Mouse (Mus musculus) heart, postnatal 36 days (tissue): Measurements from ENCODE around the gene Stx19. TPM values are rescaled to one million over a fixed set of nuclear protein-coding genes. Genes with fewer than 3 reads are reported as not detected.

ENCODE experiments used
- DNase-seq, 2 experiments: peaks; one replicate each; pipeline ENCODE4 v3.0.0; 2021 to 2022
- intact Hi-C: fragments of 180-260 bp; cut with DNase I; formaldehyde crosslinking; loops from one replicate; pipeline ENCODE4 v1.15.1; 2025
- microRNA-seq, 2 experiments: library from miRNA; unstranded; fragments of <30 nt; microRNA quantifications; one replicate each; pipeline ENCODE4 v1.2.0; 2021; ENCODE audit warnings: borderline number of aligned reads in 2 of 2
- total RNA-seq, 2 experiments: library from RNA; stranded (reverse); gene quantifications; 2 replicates each; pipeline ENCODE4 v1.2.3; 2021

The Stx19 gene
- total RNA-seq, 2 experiments from 2014 or later, result not detected

DNA sequence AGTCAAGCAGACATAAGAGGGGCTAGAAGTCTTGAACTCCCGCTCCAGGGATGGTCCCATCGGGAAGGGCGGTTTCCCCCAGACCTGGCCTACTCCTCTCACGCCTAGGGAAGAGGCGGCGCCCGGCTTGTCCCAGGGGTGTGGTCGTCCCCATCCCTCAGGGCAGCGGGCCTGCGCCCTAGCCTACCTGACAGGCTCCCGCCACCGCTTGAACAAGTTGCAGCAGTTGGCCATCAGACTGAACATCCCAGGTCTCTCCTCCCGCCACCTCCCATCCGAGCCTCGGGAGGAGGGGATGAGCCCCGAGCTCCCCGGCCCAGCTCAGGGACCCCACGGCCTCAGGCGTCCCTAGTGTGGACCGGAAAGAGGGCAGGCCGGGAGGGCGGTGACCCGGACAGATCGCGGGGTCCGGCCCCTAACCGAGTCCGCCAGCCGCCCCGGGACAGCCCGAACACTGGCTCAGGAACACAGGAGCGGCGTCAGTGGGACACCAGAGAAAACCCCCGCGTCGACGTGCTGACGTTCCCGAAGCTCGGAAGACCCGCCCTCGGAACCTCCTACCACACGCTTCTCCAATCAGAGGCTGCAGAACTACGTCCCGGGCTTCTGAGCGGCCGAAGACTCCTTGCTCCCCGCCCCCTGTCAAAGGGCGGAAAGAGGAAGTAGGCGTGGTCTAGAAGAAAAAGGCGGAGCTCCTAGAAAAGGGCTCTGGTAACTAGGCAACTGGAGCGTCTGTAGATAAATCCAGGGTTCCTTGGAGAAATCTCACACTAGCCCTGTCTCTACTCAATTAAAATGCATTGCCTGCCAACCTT is 32.2 kb downstream of the Stx19 start, which contains the start of gene Arl13b:
Arl13b (minus strand) TSS at position 543 of the 815 bp plus-strand sequence.
- intact Hi-C loops, result no loop called here
- DNase-seq, result peak; percentile 90 to 91

DNA sequence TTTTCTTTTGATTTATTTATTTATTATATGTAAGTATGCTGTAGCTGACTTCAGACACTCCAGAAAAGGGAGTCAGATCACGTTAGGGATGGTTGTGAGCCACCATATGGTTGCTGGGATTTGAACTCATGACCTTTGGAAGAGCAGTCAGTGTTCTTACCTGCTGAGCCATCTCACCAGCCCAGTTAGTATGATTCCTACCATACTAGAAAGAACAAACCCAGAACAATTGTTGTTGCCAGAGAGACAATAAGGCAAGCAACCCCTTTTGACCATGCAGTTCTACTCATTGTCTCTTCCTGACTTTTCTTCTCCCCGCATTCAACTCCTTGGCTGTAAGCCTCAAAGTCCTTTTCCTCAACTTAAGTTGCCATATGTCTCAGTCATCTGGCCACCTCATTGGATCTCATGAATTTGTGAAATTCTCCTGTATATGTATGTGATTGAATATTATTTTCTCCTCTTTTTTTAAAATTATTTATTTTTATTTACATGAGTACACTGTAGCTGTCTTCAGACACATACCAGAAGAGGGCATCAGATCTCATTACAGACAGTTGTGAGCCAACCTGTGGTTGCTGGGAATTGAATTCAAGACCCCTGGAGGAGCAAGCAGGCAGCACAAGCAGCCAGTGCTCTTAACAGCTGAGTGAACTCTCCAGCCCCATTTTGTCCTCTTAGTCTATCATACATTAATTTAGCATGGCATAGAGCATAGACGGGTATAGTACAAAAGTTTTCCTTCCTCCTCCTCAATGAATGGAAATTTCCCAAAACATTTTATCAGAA is 38.2 kb downstream of the Stx19 start:
- DNase-seq, result no peak
- intact Hi-C loops, result loop anchor here (10.0 kb wide), 1 partner anchor 2002 kb away; the partner anchor contains the start of genes Cggbp1 and Zfp654

DNA sequence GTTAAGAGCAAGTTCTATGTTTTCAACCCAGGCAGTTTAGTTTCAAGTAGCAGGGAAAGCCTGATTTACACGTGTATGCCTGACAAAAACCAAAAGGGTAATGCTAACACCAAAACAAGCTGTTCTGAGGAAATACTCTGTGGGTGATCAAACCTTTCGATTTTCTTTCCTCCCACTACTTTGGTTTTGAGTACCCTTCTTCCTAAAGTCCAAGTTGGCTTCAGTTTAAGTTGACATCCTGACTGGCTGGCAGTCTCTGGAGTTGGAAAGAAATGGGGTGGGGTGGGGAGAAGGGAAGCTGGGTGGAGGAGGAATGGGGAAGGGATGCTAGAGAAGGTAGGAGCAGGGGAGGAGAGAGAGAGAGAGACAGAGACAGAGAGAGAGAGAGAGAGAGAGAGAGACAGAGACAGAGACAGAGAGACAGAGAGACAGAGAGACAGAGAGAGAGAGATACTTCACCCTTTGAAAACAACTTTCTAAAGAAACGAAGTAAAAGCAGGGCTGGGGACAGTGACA is 39.2 kb downstream of the Stx19 start:
- intact Hi-C loops, result loop anchor here (10.0 kb wide), 1 partner anchor 2001 kb away; the partner anchor contains the start of genes Cggbp1 and Zfp654
- no peak for DNase-seq

DNA sequence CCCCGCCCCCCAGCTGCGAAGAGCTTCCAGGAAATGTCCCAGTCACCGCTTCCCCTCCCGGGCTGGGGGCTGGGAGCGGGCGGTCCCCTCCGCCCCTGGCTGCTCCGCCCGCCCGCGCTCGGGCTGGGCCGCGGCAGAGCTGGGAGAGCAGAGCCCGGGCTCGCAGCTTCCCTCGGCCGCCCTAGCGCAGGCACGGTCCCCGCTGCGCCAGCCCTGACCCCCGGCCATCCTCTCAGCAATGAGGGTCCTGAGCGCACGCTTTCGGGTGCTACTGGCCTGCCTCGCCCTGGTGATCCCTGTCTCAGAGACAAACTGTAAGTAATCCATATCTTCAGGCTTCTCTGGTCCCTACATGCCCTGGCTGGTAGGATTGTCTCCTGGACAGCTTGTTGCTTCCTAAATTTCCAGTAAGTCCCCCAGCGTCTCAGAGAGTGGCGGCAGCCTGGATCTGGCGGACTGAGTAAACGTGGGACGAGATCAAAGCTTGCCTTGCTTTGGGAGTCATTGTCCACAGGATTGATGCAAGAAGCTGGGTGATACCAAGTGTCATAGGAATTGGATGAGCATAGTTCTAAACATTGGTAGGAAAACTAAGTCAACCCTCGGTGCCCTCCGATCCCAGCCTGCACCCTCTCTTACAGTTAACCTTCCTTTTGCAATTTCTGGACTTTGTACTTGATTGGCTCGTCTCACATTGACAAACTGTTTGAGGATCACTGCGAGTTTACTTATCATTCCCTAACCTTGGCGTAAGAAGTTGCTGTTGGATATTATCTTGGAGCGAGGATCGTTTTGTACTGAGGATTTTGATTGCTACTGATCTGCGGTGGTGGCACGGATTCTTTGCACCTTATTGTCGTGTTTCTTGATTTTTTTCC is 40.0 kb downstream of the Stx19 start, which contains the start of gene Pros1:
Pros1 (plus strand) TSS at position 117 of the 878 bp plus-strand sequence.
- intact Hi-C loops, result loop anchor here (10.0 kb wide), 1 partner anchor 2000 kb away; the partner anchor contains the start of genes Cggbp1 and Zfp654
- DNase-seq, result peak; percentile 75 to 81

DNA sequence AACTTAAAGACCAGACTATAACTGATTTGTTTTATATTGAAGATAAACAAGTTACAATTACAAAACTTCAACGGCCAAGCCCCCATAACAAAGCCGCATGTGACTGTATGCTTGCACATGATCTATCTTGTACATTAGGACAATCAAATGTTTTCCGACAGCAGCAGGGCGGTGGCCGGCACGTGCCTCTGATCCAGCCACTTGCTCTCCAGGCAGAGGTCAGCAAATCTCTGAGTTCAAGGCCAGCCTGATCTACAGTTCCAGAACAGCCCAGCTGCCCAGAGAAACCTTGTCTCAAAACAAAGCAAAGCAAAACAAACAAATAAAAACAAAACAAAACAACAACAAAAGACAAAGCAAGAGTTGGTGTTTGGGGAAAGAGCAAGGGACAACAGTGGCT is 40.9 kb downstream of the Stx19 start:
- DNase-seq, result no peak
- intact Hi-C loops, result loop anchor here (10.0 kb wide), 1 partner anchor 1999 kb away; the partner anchor contains the start of genes Cggbp1 and Zfp654

DNA sequence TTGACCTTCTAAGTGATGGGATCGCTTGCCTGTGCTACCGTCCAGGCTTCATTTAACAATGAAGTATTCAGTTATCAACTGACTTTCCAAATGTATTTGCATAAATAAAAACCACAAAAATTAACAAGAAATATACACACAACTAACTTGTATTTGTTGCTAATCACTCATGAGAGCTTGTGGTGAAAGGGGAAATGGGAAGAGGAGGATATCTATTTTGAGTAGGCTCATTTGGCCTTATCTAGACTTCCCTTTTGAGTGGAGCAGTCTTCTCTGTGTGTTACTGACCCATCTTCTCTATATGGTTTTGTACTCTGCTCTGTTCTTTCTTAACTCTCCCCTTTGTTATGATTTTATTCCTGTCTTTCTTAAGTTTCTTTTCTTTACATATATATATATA is 41.8 kb downstream of the Stx19 start:
- intact Hi-C loops, result loop anchor here (10.0 kb wide), 1 partner anchor 1999 kb away; the partner anchor contains the start of genes Cggbp1 and Zfp654
- no peak for DNase-seq

DNA sequence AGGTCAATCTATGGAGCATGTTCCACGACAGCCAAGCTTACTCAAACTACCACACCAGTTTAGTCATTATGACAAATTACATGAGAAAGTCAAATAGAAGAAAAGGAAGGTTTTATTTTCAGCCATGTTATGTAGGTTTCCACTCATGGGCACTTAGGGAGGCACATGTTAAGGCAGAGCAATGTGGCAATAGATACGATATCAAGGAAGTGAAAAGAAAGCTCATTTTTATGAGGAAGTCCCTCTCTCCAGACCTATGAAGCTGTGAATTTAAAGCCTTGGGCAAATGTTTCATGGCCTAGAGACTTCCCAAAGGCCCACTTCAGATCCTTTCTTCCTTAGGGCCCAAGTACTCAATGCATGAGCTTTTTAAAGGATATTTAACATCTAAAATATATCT is 43.0 kb downstream of the Stx19 start:
- no peak for DNase-seq
- intact Hi-C loops, result loop anchor here (10.0 kb wide), 1 partner anchor 1997 kb away; the partner anchor contains the start of genes Cggbp1 and Zfp654

DNA sequence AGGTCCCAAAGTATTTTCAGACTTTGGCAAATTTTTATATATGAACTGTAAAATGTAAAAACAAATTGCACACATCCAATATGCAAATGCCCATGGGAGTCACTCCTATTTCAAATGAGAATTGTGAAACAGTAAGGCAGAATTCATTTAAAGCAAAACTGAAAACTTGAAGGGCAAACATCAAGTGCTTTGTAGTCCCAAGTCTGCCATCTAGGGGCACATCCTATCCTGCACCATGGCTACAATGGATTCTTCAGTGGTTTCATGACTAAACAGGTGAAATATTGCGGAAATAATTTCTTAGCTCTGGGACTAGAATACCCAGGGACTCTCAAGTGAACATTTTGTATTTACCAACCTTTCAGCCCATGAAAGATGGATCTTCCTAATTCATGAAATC is 43.5 kb downstream of the Stx19 start:
- intact Hi-C loops, result loop anchor here (10.0 kb wide), 1 partner anchor 1997 kb away; the partner anchor contains the start of genes Cggbp1 and Zfp654
- no peak for DNase-seq

DNA sequence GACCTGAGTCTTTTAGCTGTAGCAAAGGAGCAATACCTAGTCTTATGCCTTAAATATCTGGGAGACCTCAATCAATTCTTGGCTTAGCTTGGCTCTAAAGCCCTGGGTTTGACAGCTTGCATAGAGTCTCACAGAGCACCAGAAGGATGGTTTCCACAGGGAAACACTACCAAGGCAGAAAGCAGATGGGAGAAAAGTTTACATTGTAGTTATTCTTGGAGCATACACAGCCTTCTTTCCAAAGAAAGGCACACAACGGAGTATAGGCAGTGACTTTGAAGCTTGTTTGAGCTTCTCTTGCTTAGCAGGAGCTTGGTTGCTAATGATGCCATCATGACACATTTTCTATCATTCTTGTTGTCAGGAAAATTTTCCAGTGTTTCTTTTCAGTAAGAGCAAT is 45.7 kb downstream of the Stx19 start:
- intact Hi-C loops, result no loop called here
- DNase-seq, result no peak

DNA sequence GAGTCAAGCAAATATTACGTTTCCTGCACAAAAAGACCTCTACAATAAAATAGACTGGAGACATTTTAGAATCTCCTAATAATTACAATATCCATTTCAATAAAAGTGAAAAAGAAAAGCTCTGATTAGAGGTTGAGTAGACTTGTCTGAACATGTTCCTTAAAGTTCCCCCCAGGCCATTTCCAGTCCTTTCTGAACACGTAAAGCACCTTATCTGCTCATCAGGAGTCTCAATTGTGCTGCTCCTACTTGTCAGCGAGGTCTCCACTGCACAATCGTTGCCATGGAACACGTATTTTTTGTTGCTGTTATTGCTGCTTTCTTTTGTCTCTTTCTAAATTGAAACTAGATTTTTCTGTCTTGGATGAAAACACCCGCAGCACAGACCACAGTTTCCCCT is 47.0 kb downstream of the Stx19 start:
- intact Hi-C loops, result no loop called here
- no peak for DNase-seq

DNA sequence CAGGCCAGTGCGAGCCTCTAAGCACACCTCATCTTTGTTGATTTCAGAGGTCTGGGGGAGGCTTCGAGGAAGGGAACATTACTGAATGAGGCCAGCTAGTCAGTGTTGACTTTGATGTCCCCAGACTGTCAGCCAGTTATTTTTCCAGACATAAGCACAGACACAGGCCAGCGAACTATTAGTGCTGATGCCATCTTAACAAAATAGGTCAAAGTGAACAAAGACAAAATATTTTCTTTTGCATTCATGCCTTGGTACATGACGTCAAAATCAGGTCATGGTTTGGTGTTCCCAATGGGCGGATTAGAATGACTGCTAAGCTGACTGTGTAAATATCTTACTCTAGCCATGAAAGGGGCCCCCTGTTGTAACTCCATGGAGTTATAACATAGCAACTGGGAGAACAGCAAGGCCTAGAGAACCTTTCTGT is 58.2 kb downstream of the Stx19 start:
- intact Hi-C loops, result no loop called here
- no peak for DNase-seq

DNA sequence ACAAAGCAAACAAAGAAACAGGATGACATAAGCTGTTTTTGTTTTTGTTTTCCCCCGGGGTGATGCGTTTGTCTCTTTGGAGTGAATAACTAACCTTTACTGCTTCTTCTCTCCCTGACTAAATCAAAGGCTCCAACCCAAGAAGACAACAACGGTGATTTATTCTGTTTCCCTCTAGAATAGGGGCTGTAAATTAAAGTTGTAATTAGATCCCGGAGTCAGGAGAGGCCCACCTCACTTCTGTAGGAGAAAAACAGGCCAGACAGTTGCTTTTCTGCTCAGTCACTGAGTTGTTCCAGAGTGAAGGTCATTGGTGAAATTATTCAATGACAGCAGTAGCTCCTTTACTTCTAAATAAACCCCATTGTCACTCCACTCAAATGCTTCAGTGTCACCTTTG is 58.7 kb downstream of the Stx19 start:
- DNase-seq, result no peak
- intact Hi-C loops, result no loop called here

Small RNAs within 50 kb of the gene (microRNA-seq; reads per million reads assigned to microRNA genes)
- 0 reads per million in 2 experiments for gene Gm25986

Other genes starting within 250 kb of the Stx19 start
- 1 to 10 TPM; 7.6 to 7.8 TPM for gene Nsun3, start 27.9 kb upstream of the Stx19 start, total RNA-seq
- gene Arl13b, start 32.4 kb downstream of the Stx19 start, total RNA-seq, result 1 to 10 TPM; 8.2 to 10.0 TPM
- gene Pros1, start 39.6 kb downstream of the Stx19 start, total RNA-seq, result 10 to 100 TPM; 18.5 to 21.1 TPM